Mouse (Mus musculus) left cerebral cortex, postnatal 36 days (tissue): ENCODE results near the gene Gm5416. TPM values are rescaled to one million over a fixed set of nuclear protein-coding genes. Genes with fewer than 3 reads are reported as not detected.
"Not testable (repeated sequence)": the region's sequence is repeated elsewhere in the genome, so short reads cannot be mapped to it uniquely, and the experiment has no call there.

Source experiments
- DNase-seq, 2 experiments: peaks; one replicate each; pipeline ENCODE4 v3.0.0; 2021 to 2022; ENCODE audit warnings: low spot score in 2 of 2, mixed read lengths in 1 of 2
- intact Hi-C: fragments of 180-260 bp; cut with DNase I; formaldehyde crosslinking; loops from one replicate; pipeline ENCODE4 v1.15.1; 2025
- total RNA-seq, 2 experiments: library from RNA; stranded (reverse); gene quantifications; 2 replicates each; pipeline ENCODE4 v1.2.3; 2021

Gm5416 gene
- not detected for total RNA-seq

GRCm38 (mm10) chr16:36209967-36210453 is at the start of gene Gm5416:
Gene Gm5416 (plus strand): TSS chr16:36210403.
- intact Hi-C loops: no loop called here
- no peak for DNase-seq

GRCm38 (mm10) chr16:36167841-36168240 is 42.4 kb upstream of the Gm5416 start:
- DNase-seq, intact Hi-C loops: not testable (repeated sequence)

- intact Hi-C loops: no loop called here
- no peak for DNase-seq
These were observed 34.1 kb upstream of the Gm5416 start for GRCm38 (mm10) chr16:36176108-36176507.

- intact Hi-C loops: no loop called here
- DNase-seq: no peak
These were observed 30.3 kb upstream of the Gm5416 start for GRCm38 (mm10) chr16:36179910-36180309.

GRCm38 (mm10) chr16:36183912-36184311 is 26.3 kb upstream of the Gm5416 start, which contains the start of gene Gm5483:
Gene Gm5483 (plus strand): TSS chr16:36184212.
- intact Hi-C loops, DNase-seq: not testable (repeated sequence)

GRCm38 (mm10) chr16:36199226-36199625 is 11.0 kb upstream of the Gm5416 start:
- no peak for DNase-seq

GRCm38 (mm10) chr16:36203846-36204245 is 6.4 kb upstream of the Gm5416 start:
- DNase-seq: no peak

More at GRCm38 (mm10) chr16:36199226-36199625, 11.0 kb upstream of the Gm5416 start:
- intact Hi-C loops: no loop called here

GRCm38 (mm10) chr16:36205684-36206083 is 4.5 kb upstream of the Gm5416 start:
- DNase-seq, intact Hi-C loops: not testable (repeated sequence)

More at GRCm38 (mm10) chr16:36203846-36204245, 6.4 kb upstream of the Gm5416 start:
- intact Hi-C loops: no loop called here

- DNase-seq, intact Hi-C loops: not testable (repeated sequence)
These were observed 11.0 kb downstream of the Gm5416 start, which contains the start of gene 2010005H15Rik for GRCm38 (mm10) chr16:36221168-36221567. Gene 2010005H15Rik (plus strand): TSS chr16:36221468.

- intact Hi-C loops, DNase-seq: not testable (repeated sequence)
These were observed 50.4 kb downstream of the Gm5416 start for GRCm38 (mm10) chr16:36260585-36260984.

Other genes starting within 250 kb of the Gm5416 start
- gene Kpna1, start 231.7 kb upstream of the Gm5416 start, total RNA-seq: 100 to 1,000 TPM; 135 to 137 TPM
- 1 to 10 TPM; 3.8 to 4.8 TPM for gene Wdr5b, start 169.2 kb upstream of the Gm5416 start, total RNA-seq
- gene Fam162a, start 138.8 kb upstream of the Gm5416 start, total RNA-seq: 10 to 100 TPM; 64.6 to 65.8 TPM
- gene Ccdc58, start 138.7 kb upstream of the Gm5416 start, total RNA-seq: 10 to 100 TPM; 19.4 to 19.8 TPM
- gene Csta1, start 79.2 kb upstream of the Gm5416 start, total RNA-seq: not detected
- gene Stfa2l1, start 53.6 kb upstream of the Gm5416 start, total RNA-seq: not detected
- gene Gm5483, start 26.2 kb upstream of the Gm5416 start, total RNA-seq: not detected
- not detected for gene 2010005H15Rik, start 11.1 kb downstream of the Gm5416 start, total RNA-seq
- not detected for gene Stfa1, start 66.5 kb downstream of the Gm5416 start, total RNA-seq
- not detected for gene BC117090, start 123.9 kb downstream of the Gm5416 start, total RNA-seq
- not detected for gene BC100530, start 157.3 kb downstream of the Gm5416 start, total RNA-seq
- gene Stfa2, start 198.1 kb downstream of the Gm5416 start, total RNA-seq: not detected
- gene Stfa3, start 245.0 kb downstream of the Gm5416 start, total RNA-seq: not detected